Mouse (Mus musculus) C2C12 (cell line): ENCODE data around the gene Shc2.

ENCODE experiments used
- CTCF ChIP-seq: IDR thresholded peaks from one replicate; pipeline ENCODE4 v1.5.1; 2011; ENCODE audit not compliant: control insufficient read depth, insufficient read depth, insufficient read length
- FOSL1 ChIP-seq: IDR thresholded peaks from one replicate; pipeline ENCODE4 v1.8.0; 2011; ENCODE audit warnings: mild to moderate bottlenecking, low read length; ENCODE audit not compliant: poor library complexity, insufficient read depth, severe bottlenecking
- MAX ChIP-seq: IDR thresholded peaks from one replicate; pipeline ENCODE4 v1.6.1; 2011; ENCODE audit warnings: mild to moderate bottlenecking, control low read depth
- MYOD1 ChIP-seq: IDR thresholded peaks from one replicate; pipeline ENCODE4 v1.6.1; 2011; ENCODE audit warnings: low read depth; ENCODE audit not compliant: control insufficient read depth, insufficient read length
- MYOG ChIP-seq: IDR thresholded peaks from one replicate; pipeline ENCODE4 v1.6.1; 2011; ENCODE audit not compliant: control insufficient read depth, insufficient read length; ENCODE audit errors: extremely low read depth
- USF1 ChIP-seq: IDR thresholded peaks from one replicate; pipeline ENCODE4 v1.6.1; 2011; ENCODE audit warnings: low read depth, mild to moderate bottlenecking, control low read depth, moderate library complexity

- TF ChIP-seq CTCF (no peak), MAX (no peak), MYOD1 (no peak), USF1 (no peak), FOSL1 (no peak), MYOG (no peak)
Observed at GRCm38 (mm10) chr10:79584021-79584420, 53.7 kb downstream of the Shc2 start.
